Mouse (Mus musculus) mature B cell (primary cell): Measurements from ENCODE around the gene 2900026A02Rik.

ENCODE experiments used
- in situ Hi-C: fragments of 300-500 bp; cut with MboI; formaldehyde crosslinking; loops from 2 replicates; pipeline ENCODE4 v1.14.3; 2019

2900026A02Rik gene

GRCm38 (mm10) chr5:113149052-113149451 lies 72.0 kb downstream of the 2900026A02Rik start:
- in situ Hi-C loops = no loop called here

GRCm38 (mm10) chr5:113147994-113148471 lies 73.0 kb downstream of the 2900026A02Rik start:
- in situ Hi-C loops = no loop called here

GRCm38 (mm10) chr5:113146656-113147055 lies 74.4 kb downstream of the 2900026A02Rik start:
- in situ Hi-C loops = no loop called here

GRCm38 (mm10) chr5:113145171-113145570 lies 75.9 kb downstream of the 2900026A02Rik start:
- in situ Hi-C loops = no loop called here

- in situ Hi-C loops = no loop called here
Observed at GRCm38 (mm10) chr5:113142486-113142885, 78.5 kb downstream of the 2900026A02Rik start.

- in situ Hi-C loops = no loop called here
Observed at GRCm38 (mm10) chr5:113142018-113142417, 79.0 kb downstream of the 2900026A02Rik start.

GRCm38 (mm10) chr5:113140872-113141271 lies 80.2 kb downstream of the 2900026A02Rik start:
- in situ Hi-C loops = no loop called here

- in situ Hi-C loops = no loop called here
Observed at GRCm38 (mm10) chr5:113140051-113140450, 81.0 kb downstream of the 2900026A02Rik start.

- in situ Hi-C loops = no loop called here
Observed at GRCm38 (mm10) chr5:113139064-113139726, 81.8 kb downstream of the 2900026A02Rik start.

GRCm38 (mm10) chr5:113138319-113139063 lies 82.5 kb downstream of the 2900026A02Rik start:
- in situ Hi-C loops = no loop called here

- in situ Hi-C loops = no loop called here
Observed at GRCm38 (mm10) chr5:113137691-113138318, 83.2 kb downstream of the 2900026A02Rik start.

- in situ Hi-C loops = no loop called here
Observed at GRCm38 (mm10) chr5:113136951-113137487, 84.0 kb downstream of the 2900026A02Rik start.

- in situ Hi-C loops = no loop called here
Observed at GRCm38 (mm10) chr5:113135513-113135912, 85.5 kb downstream of the 2900026A02Rik start.

- in situ Hi-C loops = no loop called here
Observed at GRCm38 (mm10) chr5:113133722-113134710, 87.0 kb downstream of the 2900026A02Rik start.

- in situ Hi-C loops = no loop called here
Observed at GRCm38 (mm10) chr5:113133080-113133491, 88.0 kb downstream of the 2900026A02Rik start.

GRCm38 (mm10) chr5:113132635-113133041 lies 88.4 kb downstream of the 2900026A02Rik start:
- in situ Hi-C loops = no loop called here

- in situ Hi-C loops = no loop called here
Observed at GRCm38 (mm10) chr5:113128426-113128825, 92.6 kb downstream of the 2900026A02Rik start.

- in situ Hi-C loops = no loop called here
Observed at GRCm38 (mm10) chr5:113126476-113126875, 94.6 kb downstream of the 2900026A02Rik start.

GRCm38 (mm10) chr5:113123693-113124092 lies 97.3 kb downstream of the 2900026A02Rik start:
- in situ Hi-C loops = no loop called here

- in situ Hi-C loops = no loop called here
Observed at GRCm38 (mm10) chr5:113122326-113123054, 98.5 kb downstream of the 2900026A02Rik start.

GRCm38 (mm10) chr5:113121591-113121875 lies 99.5 kb downstream of the 2900026A02Rik start:
- in situ Hi-C loops = no loop called here
